In the genomic region with DNA sequence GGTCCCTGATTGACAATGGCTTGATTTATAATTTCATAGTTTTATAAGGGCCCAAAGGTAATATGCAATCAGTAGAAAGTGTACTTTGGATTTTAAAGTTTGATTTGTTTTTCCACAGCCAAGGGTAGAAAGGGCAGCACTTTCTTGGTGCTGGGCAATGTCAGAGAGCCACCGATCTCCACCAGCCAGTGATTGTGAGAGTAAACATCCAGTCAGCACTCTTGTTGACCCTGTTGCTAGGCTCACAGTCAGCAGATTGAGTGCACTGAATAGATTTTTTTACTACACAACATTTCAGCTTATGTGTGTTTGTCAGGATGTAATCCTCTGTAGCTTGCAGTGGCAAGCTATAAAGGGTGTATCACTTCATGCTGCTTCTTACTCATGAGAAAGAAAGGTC, we compare ENCODE assay signal across 21 mouse cellular contexts.
"Had no signal": no experiment of that assay in that cellular context is flagged by ENCODE, and none has a peak within 500 bp of the region (broad histone marks: within the 10 kb centered on the region; RNA-seq: fewer than 3 reads in every experiment).

No protein-coding gene starts in this region.

- H3K4me2 ChIP-seq: hindbrain, embryonic 15.5 days; kidney, embryonic 15.5 days; limb, embryonic 12.5 days; limb, embryonic 15.5 days; midbrain, embryonic 11.5 days; neural tube, embryonic 12.5 days; neural tube, embryonic 15.5 days had no signal

- H3K4me3 ChIP-seq: hindbrain, embryonic 15.5 days; kidney, embryonic 15.5 days; left cerebral cortex, adult 2 months; limb, embryonic 12.5 days; limb, embryonic 15.5 days; neural tube, embryonic 12.5 days; neural tube, embryonic 15.5 days had no signal

- H3K9me3 ChIP-seq: hindbrain, embryonic 15.5 days; kidney, embryonic 15.5 days; limb, embryonic 12.5 days; limb, embryonic 15.5 days; neural tube, embryonic 12.5 days; neural tube, embryonic 15.5 days had no signal

- DNase-seq: kidney, adult 18-20 months; kidney, postnatal 14 days; kidney, postnatal 4 days; layer of hippocampus, postnatal 36 days; left cerebral cortex, postnatal 4 days; lung, adult 2 months; lung, postnatal 14 days; lung, postnatal 4 days; midbrain, embryonic 14.5 days; right cerebral cortex, adult 18-20 months; right cerebral cortex, postnatal 14 days; spleen, adult 18-20 months; thymus, postnatal 36 days had no signal

- H3K27me3 ChIP-seq: hindbrain, embryonic 15.5 days; kidney, embryonic 15.5 days; limb, embryonic 12.5 days; limb, embryonic 15.5 days; neural tube, embryonic 12.5 days; neural tube, embryonic 15.5 days had no signal

- H3K9ac ChIP-seq: hindbrain, embryonic 15.5 days; kidney, embryonic 15.5 days; limb, embryonic 12.5 days; limb, embryonic 15.5 days; neural tube, embryonic 12.5 days; neural tube, embryonic 15.5 days had no signal

- H3K36me3 ChIP-seq: hindbrain, embryonic 15.5 days; kidney, embryonic 15.5 days; limb, embryonic 12.5 days; limb, embryonic 15.5 days; neural tube, embryonic 12.5 days; neural tube, embryonic 15.5 days had no signal

- H3K27ac ChIP-seq: hindbrain, embryonic 15.5 days; kidney, embryonic 15.5 days; left cerebral cortex, adult 2 months; limb, embryonic 12.5 days; limb, embryonic 15.5 days; neural tube, embryonic 12.5 days; neural tube, embryonic 15.5 days had no signal

- H3K4me1 ChIP-seq: hindbrain, embryonic 15.5 days; kidney, embryonic 15.5 days; limb, embryonic 12.5 days; limb, embryonic 15.5 days; neural tube, embryonic 12.5 days; neural tube, embryonic 15.5 days had no signal
